Mouse (Mus musculus): ENCODE measurements at regions not wholly inside any gene's neighbourhood (a gene's known extent, or its start where the extent isn't known, plus 50 kb on each side); places are given as distances from the start of the nearest gene placed in this dataset.

DNA sequence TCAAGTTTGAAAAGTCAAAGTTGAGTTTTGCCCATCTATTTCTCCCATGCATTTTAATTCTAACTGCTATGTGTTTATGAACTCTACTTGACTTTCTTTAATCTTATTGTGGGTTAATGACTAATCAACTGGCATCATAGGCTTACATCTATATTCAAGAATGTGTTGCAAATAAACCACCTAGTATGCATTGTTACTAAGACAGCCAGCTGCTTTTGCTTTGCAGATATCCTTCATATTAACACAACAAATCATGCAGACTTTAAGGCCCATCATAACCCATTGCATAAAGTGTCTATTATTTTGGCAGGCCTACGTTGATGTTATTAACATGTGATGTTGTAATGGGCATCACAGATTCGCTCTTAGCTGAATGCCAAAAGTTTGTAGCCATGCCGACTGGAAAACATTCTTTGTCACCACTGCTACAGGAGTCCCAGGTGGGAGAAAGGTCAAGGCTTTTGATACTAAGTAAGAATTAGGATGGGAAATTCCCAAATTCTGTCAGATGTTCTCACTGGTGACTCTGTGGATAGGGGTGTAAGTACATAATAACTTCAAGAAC, 394.3 kb upstream of the Jag1 start:
- H3K4me1 ChIP-seq (replicated peaks) = no peaks in the 10 kb centered on the region
- ATAC-seq (ENCODE audit: low FRiP score) = no peak
- H3K9me3 ChIP-seq = 0 out of 2 replicates have a peak, but pooled peaks cover 5% of the 10 kb centered on the region
- no peak overlapping the region for H3K9ac ChIP-seq
- no peak overlapping the region for H3K4me3 ChIP-seq
- no peaks in the 10 kb centered on the region for H3K27me3 ChIP-seq
- H3K27ac ChIP-seq = no peak overlapping the region
- 83% methylated on average over 3 of the region's 3 CpGs for WGBS
- H3K4me2 ChIP-seq = no peak overlapping the region
- H3K36me3 ChIP-seq = no peaks in the 10 kb centered on the region

DNA sequence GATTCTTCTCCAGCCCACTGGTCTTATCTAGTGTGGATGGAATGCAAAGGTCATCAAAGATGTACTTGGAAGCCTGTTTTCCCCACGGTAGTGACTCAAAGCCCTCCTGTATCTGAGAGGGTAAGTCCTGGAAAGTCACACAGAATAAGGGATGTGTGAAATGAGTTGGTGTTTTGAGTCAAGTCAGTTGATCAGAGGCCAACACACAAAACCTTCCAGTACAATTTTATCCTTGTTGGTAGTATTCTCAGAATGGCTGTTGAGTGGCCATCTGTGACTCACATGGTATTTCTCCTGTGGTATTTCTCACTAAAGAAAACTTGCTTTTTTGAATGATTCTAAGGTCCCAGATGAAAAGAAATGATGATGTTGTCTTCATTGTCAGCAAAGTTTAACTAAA, 384.8 kb upstream of the Jag1 start:
- whole genome bisulfite sequencing = 73% methylated on average over 1 of the region's 1 CpGs
- H3K9ac ChIP-seq = no peak overlapping the region
- ATAC-seq (ENCODE audit: low FRiP score) = no peak

GRCm38 (mm10) chr2:137497616-137498015, 381.2 kb upstream of the Jag1 start:
- Histone ChIP-seq H3K9ac (no peak overlapping the region), H3K27ac (no peak overlapping the region), H3K36me3 (no peaks in the 10 kb centered on the region), H3K27me3 (no peaks in the 10 kb centered on the region), H3K4me1 (replicated peaks) (no peaks in the 10 kb centered on the region), H3K4me3 (no peak overlapping the region), H3K4me2 (no peak overlapping the region), H3K9me3 (no peaks in the 10 kb centered on the region)
- WGBS = 87% methylated on average over 2 of the region's 2 CpGs
- no peak for ATAC-seq (ENCODE audit: low FRiP score)

More for the DNA sequence above, 384.8 kb upstream of the Jag1 start:
- no peaks in the 10 kb centered on the region for H3K4me1 ChIP-seq (replicated peaks)
- no peak overlapping the region for H3K4me3 ChIP-seq
- H3K36me3 ChIP-seq = no peaks in the 10 kb centered on the region
- no peak overlapping the region for H3K4me2 ChIP-seq
- H3K27me3 ChIP-seq = 0 out of 2 replicates have a peak, but pooled peaks cover 4% of the 10 kb centered on the region
- H3K27ac ChIP-seq = no peak overlapping the region
- no peaks in the 10 kb centered on the region for H3K9me3 ChIP-seq

DNA sequence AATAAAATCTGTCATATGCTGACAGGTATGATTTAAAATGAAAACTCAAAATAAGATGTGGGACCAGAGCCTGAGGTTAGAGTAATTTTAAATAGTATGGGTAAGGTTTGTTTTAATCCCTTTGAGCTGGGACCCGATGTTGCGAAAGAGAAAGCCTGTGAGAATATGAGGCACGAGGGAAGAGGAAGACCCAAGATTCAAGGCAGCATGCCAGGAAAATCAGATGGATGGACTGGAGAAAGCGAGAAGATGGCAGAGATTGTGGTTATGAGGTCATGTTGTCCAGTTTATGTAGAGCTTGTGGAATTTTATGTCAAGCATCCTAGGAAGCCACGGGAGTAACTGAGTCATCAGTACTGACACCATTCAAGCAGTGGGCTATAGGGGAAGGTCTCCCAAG, 377.2 kb upstream of the Jag1 start:
- H3K9me3 ChIP-seq = no peaks in the 10 kb centered on the region
- no peak overlapping the region for H3K9ac ChIP-seq
- H3K4me2 ChIP-seq = no peak overlapping the region
- H3K36me3 ChIP-seq = no peaks in the 10 kb centered on the region
- no peaks in the 10 kb centered on the region for H3K27me3 ChIP-seq
- no peak overlapping the region for H3K27ac ChIP-seq
- H3K4me1 ChIP-seq (replicated peaks) = no peaks in the 10 kb centered on the region
- no peak overlapping the region for H3K4me3 ChIP-seq
- 87% methylated on average over 5 of the region's 5 CpGs for WGBS
- ATAC-seq (ENCODE audit: low FRiP score) = no peak

GRCm38 (mm10) chr2:137489181-137489682, 372.8 kb upstream of the Jag1 start:
- Histone ChIP-seq H3K4me2 (no peak overlapping the region), H3K9ac (no peak overlapping the region), H3K4me1 (replicated peaks) (no peaks in the 10 kb centered on the region), H3K36me3 (no peaks in the 10 kb centered on the region), H3K9me3 (no peaks in the 10 kb centered on the region), H3K27ac (no peak overlapping the region), H3K27me3 (no peaks in the 10 kb centered on the region), H3K4me3 (no peak overlapping the region)
- no peak for ATAC-seq (ENCODE audit: low FRiP score)
- WGBS = 84% methylated on average over 5 of the region's 5 CpGs

DNA sequence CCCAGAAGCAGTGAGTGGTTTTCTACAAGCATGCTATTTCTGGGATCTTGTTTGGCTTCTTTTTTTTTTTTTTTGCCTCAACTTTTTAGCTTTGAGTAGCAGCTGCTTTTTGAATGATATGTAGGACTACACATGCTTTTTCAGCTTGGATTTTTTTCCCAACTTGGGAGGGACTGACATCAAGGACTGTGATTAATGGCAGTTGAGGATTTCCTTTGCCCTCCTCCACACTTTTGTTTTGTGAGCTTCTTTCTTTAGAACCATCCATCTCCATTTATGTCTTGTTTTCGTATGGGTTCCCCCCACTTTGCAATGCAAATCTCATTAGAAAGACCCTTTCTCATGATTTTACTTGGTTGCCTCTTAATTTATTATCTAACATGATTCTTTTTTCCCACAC, 352.3 kb upstream of the Jag1 start:
- no peak for ATAC-seq (ENCODE audit: low FRiP score)
- Histone ChIP-seq H3K9ac (no peak overlapping the region), H3K4me2 (no peak overlapping the region), H3K36me3 (no peaks in the 10 kb centered on the region), H3K4me1 (replicated peaks) (no peaks in the 10 kb centered on the region), H3K9me3 (no peaks in the 10 kb centered on the region), H3K4me3 (no peak overlapping the region), H3K27ac (no peak overlapping the region), H3K27me3 (no peaks in the 10 kb centered on the region)
- 28% methylated on average over 1 of the region's 1 CpGs for whole genome bisulfite sequencing

DNA sequence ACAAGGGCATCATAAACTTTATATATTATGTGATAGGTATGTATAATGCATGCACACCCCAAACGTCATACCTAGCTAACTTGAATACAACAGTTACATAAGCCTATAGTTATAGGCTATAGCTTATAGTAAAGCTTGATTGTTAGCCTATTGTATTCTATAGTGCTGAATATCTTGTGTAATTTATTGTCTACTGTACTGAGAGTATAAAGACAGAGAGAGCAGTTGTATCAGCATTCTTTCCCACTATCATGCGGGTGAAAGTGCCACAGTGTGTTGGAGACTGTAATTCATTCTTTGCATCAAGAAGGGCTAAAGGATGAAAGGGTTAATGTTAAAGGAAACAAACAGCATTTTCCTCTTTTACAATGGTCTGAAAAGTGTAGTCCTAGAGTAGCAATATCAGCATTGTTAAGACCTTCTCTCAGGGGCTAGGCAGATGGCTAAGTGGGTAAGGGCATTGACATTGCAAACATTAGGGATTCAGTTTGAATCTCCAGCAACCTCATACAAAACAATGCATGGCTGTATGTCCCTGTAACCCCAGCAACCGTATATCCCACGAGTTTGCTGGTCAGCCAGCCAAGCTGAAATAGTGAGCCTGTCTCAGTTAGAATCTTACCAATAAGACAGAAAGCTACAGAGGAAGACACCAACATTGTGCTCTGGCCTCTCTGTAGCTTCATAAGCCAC, 340.8 kb upstream of the Jag1 start:
- Histone ChIP-seq H3K9me3 (no peaks in the 10 kb centered on the region), H3K36me3 (no peaks in the 10 kb centered on the region), H3K9ac (no peak overlapping the region), H3K4me3 (no peak overlapping the region), H3K27me3 (no peaks in the 10 kb centered on the region), H3K4me2 (no peak overlapping the region), H3K4me1 (replicated peaks) (peaks cover 6% of the 10 kb centered on the region), H3K27ac (no peak overlapping the region)
- peak; percentile 52 for ATAC-seq (ENCODE audit: low FRiP score)
- WGBS = 29% methylated on average over 4 of the region's 4 CpGs

DNA sequence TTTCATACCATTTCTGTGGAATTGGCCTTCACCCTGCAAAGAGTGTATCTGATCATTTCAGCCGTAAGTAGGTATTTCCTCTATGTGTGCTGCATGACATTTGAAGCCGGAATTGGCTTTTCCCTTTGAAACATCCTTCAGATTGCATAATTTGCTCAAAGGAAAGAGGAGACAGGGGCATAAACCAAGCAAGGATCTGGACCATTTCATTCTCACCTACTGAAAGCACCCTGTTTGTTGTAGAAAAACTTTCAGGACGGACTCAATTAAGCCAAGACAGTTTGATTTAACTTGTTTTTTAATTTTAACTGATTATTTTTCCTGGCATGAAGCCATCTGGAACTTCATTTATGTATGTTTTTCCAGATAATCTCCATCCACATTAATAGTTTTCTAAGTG, 340.0 kb upstream of the Jag1 start:
- Histone ChIP-seq H3K9me3 (no peaks in the 10 kb centered on the region), H3K4me2 (no peak overlapping the region), H3K9ac (no peak overlapping the region), H3K27ac (no peak overlapping the region), H3K27me3 (no peaks in the 10 kb centered on the region), H3K4me1 (replicated peaks) (peaks cover 6% of the 10 kb centered on the region), H3K36me3 (no peaks in the 10 kb centered on the region), H3K4me3 (no peak overlapping the region)
- WGBS = 83% methylated on average over 3 of the region's 3 CpGs
- ATAC-seq (ENCODE audit: low FRiP score) = no peak

DNA sequence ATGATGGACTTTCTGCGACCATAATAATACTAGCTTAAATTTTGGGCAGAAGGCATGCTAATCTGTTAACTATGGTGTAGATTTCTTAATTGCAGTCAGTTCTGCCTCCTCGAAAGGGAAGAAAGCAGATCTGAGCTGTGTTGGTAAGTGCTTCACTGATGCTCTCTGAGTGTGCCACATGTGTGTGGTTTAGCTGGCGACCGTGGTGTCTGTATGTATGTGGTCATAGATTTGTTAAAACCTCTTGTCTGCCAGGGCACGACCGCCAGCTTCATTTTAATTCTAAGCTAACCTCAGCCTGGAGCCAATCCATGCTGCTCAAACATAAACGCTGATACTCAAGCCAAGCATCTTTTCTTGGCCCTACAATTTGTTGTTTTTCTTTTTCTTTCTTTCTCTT, 330.5 kb upstream of the Jag1 start:
- Histone ChIP-seq H3K27ac (no peak overlapping the region), H3K4me2 (no peak overlapping the region), H3K27me3 (no peaks in the 10 kb centered on the region), H3K4me3 (no peak overlapping the region), H3K9ac (no peak overlapping the region), H3K4me1 (replicated peaks) (no peaks in the 10 kb centered on the region), H3K9me3 (no peaks in the 10 kb centered on the region), H3K36me3 (no peaks in the 10 kb centered on the region)
- no peak for ATAC-seq (ENCODE audit: low FRiP score)
- WGBS = 93% methylated on average over 7 of the region's 7 CpGs

GRCm38 (mm10) chr2:137437741-137438140, 321.3 kb upstream of the Jag1 start:
- no peak for ATAC-seq (ENCODE audit: low FRiP score)
- no peak overlapping the region for H3K4me2 ChIP-seq
- WGBS = 78% methylated on average over 5 of the region's 5 CpGs

DNA sequence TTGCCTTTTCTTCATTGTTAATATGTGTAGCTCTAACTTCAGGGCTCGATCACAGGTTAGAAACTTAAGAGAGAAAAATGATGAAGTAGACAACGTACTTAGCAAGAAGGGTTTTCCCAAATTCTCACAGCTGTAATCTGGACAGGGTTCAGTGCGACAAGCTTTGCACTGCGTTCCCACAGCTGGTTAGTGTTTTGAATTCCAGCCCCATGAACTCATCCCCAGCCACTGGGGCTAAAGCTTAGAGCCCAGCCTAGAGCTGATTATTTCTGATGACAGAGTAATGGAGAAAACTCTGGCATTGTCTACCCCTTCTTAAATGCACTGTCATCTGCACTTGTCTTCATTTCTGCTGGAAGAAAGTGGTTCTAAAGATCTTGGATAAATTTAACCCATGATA, 319.7 kb upstream of the Jag1 start:
- WGBS = 85% methylated on average over 4 of the region's 4 CpGs
- Histone ChIP-seq H3K27me3 (no peaks in the 10 kb centered on the region), H3K36me3 (no peaks in the 10 kb centered on the region), H3K4me1 (replicated peaks) (no peaks in the 10 kb centered on the region), H3K4me3 (no peak overlapping the region), H3K9ac (no peak overlapping the region), H3K27ac (no peak overlapping the region), H3K4me2 (no peak overlapping the region), H3K9me3 (no peaks in the 10 kb centered on the region)
- no peak for ATAC-seq (ENCODE audit: low FRiP score)

More at GRCm38 (mm10) chr2:137437741-137438140, 321.3 kb upstream of the Jag1 start:
- H3K27me3 ChIP-seq = no peaks in the 10 kb centered on the region
- no peaks in the 10 kb centered on the region for H3K4me1 ChIP-seq (replicated peaks)
- H3K4me3 ChIP-seq = no peak overlapping the region
- H3K9me3 ChIP-seq = no peaks in the 10 kb centered on the region
- no peaks in the 10 kb centered on the region for H3K36me3 ChIP-seq
- no peak overlapping the region for H3K9ac ChIP-seq
- H3K27ac ChIP-seq = no peak overlapping the region

- ATAC-seq (ENCODE audit: low FRiP score) = no peak
Measured at GRCm38 (mm10) chr2:137422656-137423055, 306.2 kb upstream of the Jag1 start.

GRCm38 (mm10) chr2:137419678-137420077, 303.2 kb upstream of the Jag1 start:
- no peaks in the 10 kb centered on the region for H3K4me1 ChIP-seq (replicated peaks)
- ATAC-seq (ENCODE audit: low FRiP score) = no peak
- WGBS = 75% methylated on average over 4 of the region's 4 CpGs
- H3K4me3 ChIP-seq = no peak overlapping the region
- H3K36me3 ChIP-seq = no peaks in the 10 kb centered on the region
- no peaks in the 10 kb centered on the region for H3K9me3 ChIP-seq
- no peak overlapping the region for H3K27ac ChIP-seq
- H3K4me2 ChIP-seq = no peak overlapping the region
- no peaks in the 10 kb centered on the region for H3K27me3 ChIP-seq
- H3K9ac ChIP-seq = no peak overlapping the region

More at GRCm38 (mm10) chr2:137422656-137423055, 306.2 kb upstream of the Jag1 start:
- Histone ChIP-seq H3K9ac (no peak overlapping the region), H3K27me3 (no peaks in the 10 kb centered on the region), H3K4me2 (no peak overlapping the region), H3K36me3 (no peaks in the 10 kb centered on the region), H3K9me3 (no peaks in the 10 kb centered on the region), H3K4me3 (no peak overlapping the region), H3K27ac (no peak overlapping the region), H3K4me1 (replicated peaks) (no peaks in the 10 kb centered on the region)
- WGBS = 71% methylated on average over 3 of the region's 3 CpGs

All from hindbrain, embryonic 13.5 days (tissue).